Mouse (Mus musculus): ENCODE measurements around the gene Lgr6.

DNA sequence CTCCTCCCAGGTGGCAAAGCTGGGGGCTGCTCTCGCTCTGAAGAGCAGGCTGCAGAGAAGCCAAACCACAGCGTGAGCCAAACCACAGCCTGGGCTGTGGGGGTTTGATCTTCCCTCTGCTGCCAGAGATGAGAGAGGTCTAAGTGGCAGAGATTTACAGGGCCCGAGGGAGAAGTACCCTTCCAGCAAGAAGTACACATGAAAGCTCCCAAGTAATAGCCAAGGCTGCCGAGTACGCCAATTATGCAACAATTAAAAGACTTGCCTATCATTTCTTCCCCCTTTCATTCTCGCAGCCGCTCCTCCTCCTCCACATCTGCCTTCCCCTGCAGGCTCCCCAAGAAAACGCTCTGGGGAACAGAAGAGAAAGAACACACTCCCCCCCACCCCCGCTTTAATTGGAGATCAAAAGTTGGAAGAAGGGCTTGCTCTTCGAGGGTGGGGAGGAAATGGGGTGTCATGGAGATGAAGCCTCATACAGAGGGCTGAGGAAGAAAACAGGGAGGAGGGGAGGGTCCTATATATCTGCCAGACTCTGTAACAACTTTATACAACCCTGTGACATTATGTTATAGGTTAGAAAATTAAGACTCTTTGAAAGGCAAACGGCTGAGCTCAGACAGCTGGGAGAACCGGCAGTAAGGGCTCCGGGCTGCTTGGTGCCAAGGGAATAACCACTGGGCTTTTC, 85.8 kb downstream of the Lgr6 start:
- TF ChIP-seq POLR2A (IDR thresholded peaks at IDR 0.05; ENCODE audit: insufficient read depth, low read length) (no peak), CTCF (IDR thresholded peaks at IDR 0.05; ENCODE audit: low read depth, low read length) (no peak), EP300 (IDR thresholded peaks at IDR 0.05; ENCODE audit: insufficient read depth, low read depth, low read length) (no peak)

Data from ES-Bruce4 (cell line).